Mouse (Mus musculus) forebrain, embryonic 10.5 days (tissue): Measurements from ENCODE around the gene Camk2d. TPM values are rescaled to one million over a fixed set of nuclear protein-coding genes. Genes with fewer than 3 reads are reported as not detected.

Experiments used
- DNase-seq: peaks from one replicate; pipeline ENCODE4 v3.0.0-alpha.2; 2017; ENCODE audit warnings: low spot score; ENCODE audit errors: extremely low spot score
- H3K27ac ChIP-seq: fragments of 300-500 bp; sonication (generic); 2 replicates; pipeline ENCODE4 v1.5.1; 2016; ENCODE audit warnings: mild to moderate bottlenecking
- H3K27me3 ChIP-seq: fragments of 300-500 bp; sonication (generic); 2 replicates; pipeline ENCODE4 v1.6.1; 2016; ENCODE audit warnings: mild to moderate bottlenecking; ENCODE audit not compliant: poor library complexity, severe bottlenecking
- H3K36me3 ChIP-seq: fragments of 300-500 bp; sonication (generic); replicated peaks from 2 replicates; pipeline ENCODE4 v1.6.1; 2016; ENCODE audit warnings: mild to moderate bottlenecking, moderate library complexity
- H3K4me1 ChIP-seq: fragments of 300-500 bp; sonication (generic); 2 replicates; pipeline ENCODE4 v1.6.1; 2016
- H3K4me3 ChIP-seq: fragments of 300-500 bp; sonication (generic); 2 replicates; pipeline ENCODE4 v1.5.1; 2016; ENCODE audit warnings: mild to moderate bottlenecking, moderate library complexity
- H3K9me3 ChIP-seq: fragments of 300-500 bp; sonication (generic); 2 replicates; pipeline ENCODE4 v1.6.1; 2016; ENCODE audit warnings: mild to moderate bottlenecking, moderate library complexity
- WGBS: fragments of 180-500 bp; shearing (Covaris S2); methylation state at CpG from one replicate; pipeline ENCODE4 v1.1.7; 2016; 5-methylcytosine and 5-hydroxymethylcytosine counted together
- polyA plus RNA-seq: library from polyadenylated mRNA; unstranded; fragments of >200 nt; fragmentation: Nextera tagmentation; extraction: Ambion mirVana; gene quantifications from 2 replicates; pipeline ENCODE4 v1.2.1, GENCODE M21; 2016

The Camk2d gene
- polyA plus RNA-seq, 1 experiment from 2014 or later: 10.3 TPM

DNA sequence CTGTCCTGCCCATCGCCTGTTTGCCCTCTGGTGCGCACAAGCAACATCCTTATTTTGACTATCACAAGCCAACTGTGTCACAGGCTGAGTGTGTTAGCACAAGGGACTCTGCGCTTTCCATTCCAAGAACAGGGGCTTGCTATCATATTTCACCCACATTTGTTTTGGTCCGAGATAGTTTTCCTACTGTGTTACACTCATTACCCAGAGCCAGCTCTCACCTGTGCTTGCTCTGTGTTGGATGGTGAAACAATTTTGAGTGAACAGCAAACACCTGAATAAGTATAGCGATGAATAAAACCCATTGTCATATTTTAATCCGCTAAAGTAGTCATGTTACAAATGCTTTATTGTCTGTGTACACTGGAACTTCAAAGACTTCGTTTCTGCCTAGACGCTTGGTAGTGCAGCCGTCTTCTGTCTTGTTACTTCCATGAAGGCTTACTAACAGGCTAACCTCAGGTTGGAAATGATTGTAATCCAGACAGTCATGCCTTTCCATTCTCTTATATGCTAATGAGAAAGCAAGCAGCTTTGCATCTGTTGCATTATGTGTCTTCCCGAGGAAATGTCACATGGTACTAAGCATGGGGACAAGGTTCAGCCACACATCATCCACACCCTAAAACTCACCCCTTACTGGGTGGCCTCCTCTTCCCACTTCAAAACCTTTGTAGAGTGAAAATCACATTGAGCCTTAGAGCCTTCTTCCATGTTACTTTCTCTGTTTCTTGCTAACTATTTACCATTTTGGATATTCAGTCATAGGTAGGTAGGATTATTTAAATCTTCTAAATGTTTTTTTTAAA lies 44.5 kb downstream of the Camk2d start:
- H3K4me1 ChIP-seq: peaks cover 23% of the 10 kb centered on the region
- no peak overlapping the region for H3K4me3 ChIP-seq
- 81% methylated on average over 10 of the region's 10 CpGs for whole genome bisulfite sequencing
- no peaks in the 10 kb centered on the region for H3K36me3 ChIP-seq
- H3K27ac ChIP-seq: no peak overlapping the region
- peaks cover 14% of the 10 kb centered on the region for H3K27me3 ChIP-seq
- H3K9me3 ChIP-seq: no peaks in the 10 kb centered on the region
- no peak for DNase-seq

DNA sequence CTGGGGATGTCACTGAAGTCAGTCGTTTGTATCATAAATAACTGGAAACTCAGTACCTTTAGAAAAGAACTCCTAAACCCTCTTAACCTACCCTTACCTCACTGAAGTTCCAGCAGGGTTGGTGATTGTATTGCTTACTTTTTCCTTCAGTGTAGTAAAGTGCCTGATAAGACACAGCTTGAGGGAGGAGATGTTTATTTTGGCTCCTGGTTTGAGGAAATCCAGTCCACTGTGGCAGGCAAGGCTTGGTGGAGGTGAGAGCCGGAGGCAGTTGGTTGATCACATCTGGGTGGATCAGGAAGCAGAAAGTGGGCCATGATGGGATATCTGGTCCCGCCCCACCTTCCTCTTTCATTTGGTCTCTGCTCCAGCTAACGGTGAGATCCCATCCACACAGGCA lies 45.3 kb downstream of the Camk2d start:
- DNase-seq: no peak
- no peak overlapping the region for H3K27ac ChIP-seq
- no peaks in the 10 kb centered on the region for H3K36me3 ChIP-seq
- H3K27me3 ChIP-seq: peaks cover 14% of the 10 kb centered on the region
- peaks cover 23% of the 10 kb centered on the region for H3K4me1 ChIP-seq
- no peak overlapping the region for H3K4me3 ChIP-seq
- 80% methylated on average over 4 of the region's 4 CpGs for WGBS
- H3K9me3 ChIP-seq: no peaks in the 10 kb centered on the region

DNA sequence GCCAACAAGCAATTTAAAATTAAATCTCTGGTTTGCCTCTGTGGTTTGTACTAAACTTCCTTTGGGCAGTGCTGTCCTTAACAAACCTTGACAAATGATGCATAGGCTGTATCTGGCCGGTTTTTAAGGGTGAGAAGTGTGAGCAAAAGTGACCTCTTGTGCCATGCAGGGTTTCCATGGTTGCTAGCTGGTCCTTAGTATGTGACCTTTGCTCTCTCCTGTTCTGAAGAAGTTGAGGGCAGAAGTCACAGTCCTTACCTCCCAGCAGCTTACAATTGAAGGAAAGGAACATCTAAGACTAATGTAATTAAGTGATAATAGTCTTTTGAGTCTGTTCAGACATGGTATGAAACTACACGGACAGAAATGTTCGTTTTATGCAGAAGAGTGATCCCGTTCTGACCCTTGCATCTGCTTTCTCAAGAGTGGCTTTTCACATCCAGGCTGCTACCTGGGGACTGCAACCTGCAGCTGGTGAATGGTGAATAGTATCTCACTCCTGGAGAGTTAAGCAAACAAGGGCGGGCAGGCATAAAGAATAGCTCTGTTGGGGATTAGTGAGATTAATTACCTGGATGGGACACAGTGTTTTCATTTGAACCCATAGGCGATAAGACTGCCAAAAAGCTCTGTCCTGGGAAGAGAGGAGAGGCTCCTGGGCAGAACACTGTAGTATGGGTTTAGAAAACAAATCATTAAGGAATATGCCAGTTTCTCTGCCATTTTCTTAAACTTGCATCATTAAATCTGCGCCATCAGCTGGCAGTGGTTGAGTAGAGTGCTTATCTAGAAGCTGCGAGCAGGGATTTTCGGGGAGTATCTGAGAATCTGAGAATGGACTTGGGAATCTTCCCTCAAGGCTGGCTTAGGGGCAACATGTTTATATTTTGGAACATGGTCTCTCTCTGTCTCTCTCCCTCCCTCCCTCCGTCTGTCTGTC lies 47.2 kb downstream of the Camk2d start:
- DNase-seq: no peak
- H3K27me3 ChIP-seq: peaks cover 14% of the 10 kb centered on the region

DNA sequence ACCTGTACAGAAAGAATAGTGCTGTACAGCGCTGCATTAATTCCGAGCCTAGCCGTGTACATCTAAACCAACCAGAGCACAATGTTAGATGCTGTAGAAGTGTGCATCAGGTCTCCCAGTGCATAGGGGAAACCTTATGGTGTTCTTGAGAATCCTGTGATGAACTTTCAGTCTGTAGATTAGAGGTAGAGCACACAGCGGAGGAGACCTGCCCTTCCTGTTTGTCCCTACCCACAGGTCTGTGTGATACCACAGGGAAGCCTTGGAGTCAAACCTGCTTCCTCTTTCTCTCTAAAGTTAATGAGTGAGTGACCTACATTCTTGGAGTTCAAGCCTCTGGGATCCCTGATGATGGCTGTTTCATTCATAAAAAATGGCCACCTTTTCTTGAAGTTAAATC lies 54.2 kb downstream of the Camk2d start:
- Histone ChIP-seq H3K9me3 (no peaks in the 10 kb centered on the region), H3K27ac (no peak overlapping the region), H3K36me3 (no peaks in the 10 kb centered on the region), H3K4me1 (peaks cover 6% of the 10 kb centered on the region; the same call in 1 of the 2 replicates), H3K27me3 (no peaks in the 10 kb centered on the region), H3K4me3 (no peak overlapping the region)
- no peak for DNase-seq
- WGBS: 96% methylated on average over 4 of the region's 4 CpGs

More for the DNA sequence above, 47.2 kb downstream of the Camk2d start:
- Histone ChIP-seq H3K9me3 (no peaks in the 10 kb centered on the region), H3K36me3 (no peaks in the 10 kb centered on the region), H3K27ac (no peak overlapping the region), H3K4me1 (peaks cover 23% of the 10 kb centered on the region), H3K4me3 (no peak overlapping the region)
- WGBS: 4% methylated on average over 10 of the region's 10 CpGs

DNA sequence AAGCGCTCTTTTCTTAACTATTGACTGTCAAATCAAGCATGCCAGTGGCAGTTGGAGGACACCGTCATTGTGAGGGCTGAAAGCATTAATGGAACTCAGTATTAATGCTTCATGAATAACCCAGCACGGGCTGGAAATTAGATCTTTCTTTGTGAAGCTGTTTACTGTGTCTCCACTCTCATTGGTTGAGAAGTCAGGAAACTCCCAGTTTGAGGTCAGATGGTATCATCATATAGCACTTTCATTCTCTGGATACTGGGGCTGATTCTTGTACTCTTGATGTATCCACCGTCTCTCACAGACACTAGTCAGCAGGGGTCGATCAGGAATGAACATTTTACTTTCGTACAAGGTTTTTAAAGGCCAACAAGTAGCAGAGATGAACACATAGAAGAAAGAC lies 54.6 kb downstream of the Camk2d start:
- whole genome bisulfite sequencing: 76% methylated on average over 6 of the region's 6 CpGs
- H3K27ac ChIP-seq: no peak overlapping the region

DNA sequence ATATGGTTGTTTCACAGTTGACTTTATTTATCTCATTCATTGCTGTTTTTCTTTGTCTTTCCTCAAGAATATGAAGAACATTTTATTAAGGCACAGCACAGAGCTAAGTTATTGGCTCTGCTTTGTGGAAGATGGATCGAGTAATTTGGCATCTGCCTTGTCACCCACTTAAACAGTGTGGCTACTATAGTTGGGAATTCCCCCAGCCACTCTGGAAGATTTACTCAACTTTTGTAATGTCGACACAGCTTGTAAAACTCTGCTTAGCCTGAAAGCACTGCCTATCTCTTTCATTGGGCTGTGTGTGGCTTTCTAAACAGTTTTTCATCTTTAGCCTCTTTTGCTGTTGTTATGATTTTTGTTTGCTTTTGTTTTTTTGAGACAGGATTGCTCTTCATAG lies 56.3 kb downstream of the Camk2d start:
- no peaks in the 10 kb centered on the region for H3K36me3 ChIP-seq
- no peak overlapping the region for H3K27ac ChIP-seq
- 86% methylated on average over 2 of the region's 2 CpGs for WGBS
- DNase-seq: no peak
- H3K4me3 ChIP-seq: no peak overlapping the region
- no peaks in the 10 kb centered on the region for H3K9me3 ChIP-seq
- peaks cover 19% of the 10 kb centered on the region for H3K4me1 ChIP-seq
- no peaks in the 10 kb centered on the region for H3K27me3 ChIP-seq

More for the DNA sequence above, 54.6 kb downstream of the Camk2d start:
- Histone ChIP-seq H3K27me3 (no peaks in the 10 kb centered on the region), H3K9me3 (no peaks in the 10 kb centered on the region), H3K36me3 (no peaks in the 10 kb centered on the region), H3K4me3 (no peak overlapping the region), H3K4me1 (peaks cover 8% of the 10 kb centered on the region; the same call in 1 of the 2 replicates)
- no peak for DNase-seq

DNA sequence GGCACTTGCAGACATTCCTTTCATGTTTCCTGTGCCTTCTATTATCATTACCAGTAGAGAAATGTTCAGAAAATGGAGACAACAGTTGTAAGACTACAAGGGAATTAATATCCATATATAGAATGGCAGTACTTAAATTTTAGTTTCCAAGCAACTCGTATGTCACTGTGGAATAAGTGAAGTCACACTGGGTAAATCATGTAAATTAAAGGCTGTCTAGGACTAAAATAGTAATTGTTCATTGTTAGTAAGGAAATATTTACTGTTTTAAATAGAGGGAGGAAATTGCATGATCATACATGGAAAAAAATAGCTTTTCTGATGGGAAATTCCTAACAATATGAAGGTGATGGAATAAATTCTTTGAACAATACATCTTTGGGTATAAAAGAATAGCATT lies 57.0 kb downstream of the Camk2d start:
- DNase-seq: no peak
- Histone ChIP-seq H3K27ac (no peak overlapping the region), H3K36me3 (no peaks in the 10 kb centered on the region), H3K4me1 (peaks cover 19% of the 10 kb centered on the region), H3K27me3 (no peaks in the 10 kb centered on the region), H3K9me3 (no peaks in the 10 kb centered on the region), H3K4me3 (no peak overlapping the region)
- WGBS: 95% methylated on average over 1 of the region's 1 CpGs

DNA sequence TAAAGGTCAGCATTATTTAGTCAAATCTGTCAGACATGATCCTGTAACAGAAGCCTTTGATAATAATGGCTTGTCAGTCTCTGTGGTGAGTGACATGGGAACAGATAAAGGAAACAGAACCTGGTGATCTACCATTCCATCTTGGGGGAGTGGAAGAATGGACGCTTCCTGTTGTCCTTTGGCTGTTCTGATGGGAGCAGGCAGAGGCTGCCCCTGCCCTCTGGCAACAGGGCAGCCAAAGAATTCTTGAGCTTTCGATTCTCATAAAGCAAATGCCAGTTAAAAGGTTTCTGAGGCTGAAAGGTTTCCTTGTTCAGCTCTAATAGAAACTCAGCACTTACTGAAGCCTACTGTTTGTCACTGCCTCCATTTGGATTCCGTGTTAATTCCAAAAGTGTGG lies 60.1 kb downstream of the Camk2d start:
- no peaks in the 10 kb centered on the region for H3K9me3 ChIP-seq
- no peak overlapping the region for H3K4me3 ChIP-seq
- no peaks in the 10 kb centered on the region for H3K27me3 ChIP-seq
- DNase-seq: no peak
- H3K36me3 ChIP-seq: no peaks in the 10 kb centered on the region
- WGBS: 47% methylated on average over 3 of the region's 3 CpGs
- peaks cover 19% of the 10 kb centered on the region for H3K4me1 ChIP-seq
- H3K27ac ChIP-seq: no peak overlapping the region

DNA sequence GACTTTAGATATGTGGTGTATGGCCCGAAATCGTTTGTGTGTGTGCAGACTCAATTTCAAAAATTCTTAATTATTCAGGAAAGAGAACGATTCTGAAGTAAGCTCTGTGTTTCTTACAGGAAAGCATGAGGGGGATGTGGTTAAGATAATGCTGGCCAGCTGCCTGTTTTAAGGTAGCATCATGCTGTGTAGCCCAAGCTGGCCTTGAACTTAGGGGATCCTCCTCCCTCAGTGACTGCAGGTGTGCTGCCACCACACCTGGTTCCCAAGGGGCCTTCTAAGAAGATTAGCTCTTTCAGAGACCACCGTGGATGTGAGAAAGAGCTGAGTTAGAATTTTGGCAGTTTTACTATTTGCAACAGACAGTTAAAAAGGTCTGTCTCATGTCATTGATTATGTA lies 61.8 kb downstream of the Camk2d start:
- no peak overlapping the region for H3K4me3 ChIP-seq
- no peaks in the 10 kb centered on the region for H3K9me3 ChIP-seq
- no peaks in the 10 kb centered on the region for H3K27me3 ChIP-seq
- H3K4me1 ChIP-seq: peaks cover 19% of the 10 kb centered on the region
- DNase-seq: no peak
- H3K27ac ChIP-seq: no peak overlapping the region
- H3K36me3 ChIP-seq: no peaks in the 10 kb centered on the region
- WGBS: 76% methylated on average over 4 of the region's 4 CpGs

DNA sequence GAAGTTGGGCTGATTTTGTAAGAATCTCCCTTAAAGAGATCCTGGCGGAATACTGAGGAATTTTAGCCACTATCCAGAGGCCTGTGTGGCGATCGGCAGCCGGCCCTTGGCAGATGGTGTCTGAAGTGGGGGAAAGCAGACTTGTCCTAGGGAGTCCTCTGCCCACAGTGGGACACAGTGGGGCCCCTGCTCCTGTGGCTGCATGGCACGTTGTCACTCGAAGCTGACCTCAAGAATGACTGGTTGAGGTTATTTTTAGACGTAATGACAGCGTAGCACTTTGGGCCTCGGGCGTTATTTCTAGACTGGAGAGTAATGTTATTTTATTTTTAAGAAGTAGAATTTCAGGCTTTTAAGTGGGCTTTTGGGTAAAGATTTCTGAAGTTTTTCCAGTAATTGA lies 62.7 kb downstream of the Camk2d start:
- no peak overlapping the region for H3K27ac ChIP-seq
- no peaks in the 10 kb centered on the region for H3K27me3 ChIP-seq
- no peaks in the 10 kb centered on the region for H3K36me3 ChIP-seq
- DNase-seq: no peak
- peaks cover 19% of the 10 kb centered on the region for H3K4me1 ChIP-seq
- 74% methylated on average over 10 of the region's 10 CpGs for WGBS
- H3K4me3 ChIP-seq: no peak overlapping the region
- H3K9me3 ChIP-seq: no peaks in the 10 kb centered on the region

DNA sequence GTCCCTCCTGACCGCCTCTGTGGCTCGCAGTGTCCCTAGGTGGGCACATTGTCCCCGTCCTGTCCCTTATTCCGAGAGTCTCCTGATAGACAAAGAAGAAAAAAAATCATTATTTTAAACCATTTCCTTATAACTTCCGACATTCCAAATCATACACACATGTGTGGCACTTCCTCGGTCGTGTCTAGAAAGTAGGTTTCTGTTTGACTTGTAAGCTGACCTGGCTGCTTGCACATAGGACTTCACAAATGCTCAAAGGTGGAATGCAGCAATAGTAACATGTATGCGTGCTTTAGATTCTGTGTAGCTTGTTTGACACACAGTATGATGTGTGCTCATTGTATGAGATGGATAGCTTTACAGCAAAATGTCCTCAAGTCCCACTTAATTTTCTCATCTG lies 63.1 kb downstream of the Camk2d start:
- no peaks in the 10 kb centered on the region for H3K9me3 ChIP-seq
- no peak overlapping the region for H3K4me3 ChIP-seq
- no peaks in the 10 kb centered on the region for H3K27me3 ChIP-seq
- 81% methylated on average over 8 of the region's 8 CpGs for WGBS
- no peaks in the 10 kb centered on the region for H3K36me3 ChIP-seq
- no peak for DNase-seq
- peaks cover 19% of the 10 kb centered on the region for H3K4me1 ChIP-seq
- no peak overlapping the region for H3K27ac ChIP-seq

DNA sequence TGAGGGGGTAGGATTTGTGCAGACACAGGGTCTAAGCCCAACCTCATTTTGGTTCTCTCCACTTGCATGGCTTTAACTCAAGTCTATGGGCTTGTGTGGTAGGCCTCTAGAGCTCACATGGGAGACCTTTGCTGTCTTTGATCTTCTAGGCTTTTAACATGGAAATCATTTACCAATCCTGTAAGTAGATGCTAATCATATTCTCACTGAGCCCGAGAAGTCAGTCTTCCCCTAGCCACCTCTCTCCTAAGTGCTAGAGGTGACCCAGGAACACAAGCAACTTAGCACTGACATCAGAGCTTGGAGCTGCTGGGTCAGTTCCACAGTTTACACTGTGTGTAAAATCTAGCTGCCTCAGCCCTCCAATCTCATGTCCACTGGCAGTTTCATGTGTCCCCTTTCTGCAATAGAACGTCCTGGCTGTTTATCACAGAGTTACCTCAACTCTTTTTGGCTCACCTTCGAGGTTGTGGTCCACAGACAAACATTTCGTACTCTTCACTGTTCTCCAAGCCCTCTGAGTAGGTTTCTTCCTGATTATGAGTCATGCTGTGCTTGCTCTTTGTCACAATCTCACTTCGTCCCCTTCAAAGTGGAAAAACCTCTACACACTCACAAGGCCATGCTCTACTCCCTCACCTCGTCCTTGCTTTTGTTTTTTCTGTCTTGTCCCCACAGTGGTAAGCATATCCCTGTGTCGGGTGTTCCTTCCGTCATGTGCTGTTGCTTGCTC lies 63.9 kb downstream of the Camk2d start:
- Histone ChIP-seq H3K4me1 (peaks cover 19% of the 10 kb centered on the region), H3K36me3 (no peaks in the 10 kb centered on the region), H3K27ac (no peak overlapping the region), H3K9me3 (no peaks in the 10 kb centered on the region), H3K27me3 (no peaks in the 10 kb centered on the region), H3K4me3 (no peak overlapping the region)
- DNase-seq: no peak
- 88% methylated on average over 8 of the region's 8 CpGs for WGBS
